Mouse (Mus musculus): ENCODE results near the gene Trim62.

Gene Trim62

DNA sequence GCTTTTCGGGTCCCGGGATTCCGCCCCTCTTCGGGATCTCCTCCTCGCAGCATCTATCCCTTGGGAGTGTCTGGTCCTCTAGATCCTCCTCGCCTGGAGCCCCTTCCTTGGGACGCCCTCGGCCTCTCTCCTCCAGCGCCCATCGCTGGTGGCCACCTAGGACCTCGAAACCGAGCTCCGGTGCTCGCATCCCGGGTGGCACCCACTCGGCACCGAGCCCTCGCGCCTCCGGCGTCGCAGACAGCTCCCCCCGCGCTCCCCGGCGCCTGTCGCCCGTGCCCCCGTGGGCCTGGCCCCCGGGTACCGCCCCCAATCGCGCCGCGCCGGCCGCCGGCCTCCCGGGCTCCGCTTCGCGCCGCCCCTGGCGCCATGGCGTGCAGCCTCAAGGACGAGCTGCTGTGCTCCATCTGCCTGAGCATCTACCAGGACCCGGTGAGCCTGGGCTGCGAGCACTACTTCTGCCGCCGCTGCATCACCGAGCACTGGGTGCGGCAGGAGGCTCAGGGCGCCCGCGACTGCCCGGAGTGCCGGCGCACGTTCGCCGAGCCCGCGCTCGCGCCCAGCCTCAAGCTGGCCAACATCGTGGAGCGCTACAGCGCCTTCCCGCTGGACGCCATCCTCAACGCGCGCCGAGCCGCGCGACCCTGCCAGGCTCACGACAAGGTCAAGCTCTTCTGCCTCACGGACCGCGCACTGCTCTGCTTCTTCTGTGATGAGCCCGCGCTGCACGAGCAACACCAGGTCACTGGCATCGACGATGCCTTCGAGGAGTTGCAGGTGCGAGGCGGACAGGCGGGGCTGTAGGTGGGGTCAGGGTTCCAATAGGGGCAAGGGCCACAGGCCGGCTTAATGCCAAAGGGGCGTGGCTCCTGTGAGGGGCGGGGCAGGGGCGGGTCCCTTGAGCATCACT, 676 bp downstream of the Trim62 start:
- in situ Hi-C loops (cut with MboI; ENCODE audit: unreplicated experiment in 2 of 2), result no loop called here

DNA sequence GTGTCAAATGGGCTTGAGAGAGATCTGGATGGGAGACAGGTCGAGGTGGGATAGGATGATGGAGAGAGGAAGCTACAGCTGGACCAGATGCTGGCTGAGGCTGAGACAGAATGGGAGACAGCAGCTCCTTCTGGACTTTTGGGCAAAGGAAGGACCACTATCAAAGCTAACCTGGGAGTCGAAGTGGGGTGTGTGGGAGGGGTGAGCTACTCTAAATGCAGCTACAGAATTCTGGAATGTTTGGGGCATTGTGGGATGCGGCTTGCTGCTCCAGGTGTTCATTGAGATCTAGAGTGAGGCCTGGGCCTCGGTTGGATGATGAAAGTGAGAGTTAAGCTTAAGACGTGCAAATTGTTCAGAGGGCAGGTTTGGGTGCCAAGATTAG, 1.3 kb downstream of the Trim62 start:
- in situ Hi-C loops (cut with MboI; ENCODE audit: unreplicated experiment in 2 of 2), result no loop called here

DNA sequence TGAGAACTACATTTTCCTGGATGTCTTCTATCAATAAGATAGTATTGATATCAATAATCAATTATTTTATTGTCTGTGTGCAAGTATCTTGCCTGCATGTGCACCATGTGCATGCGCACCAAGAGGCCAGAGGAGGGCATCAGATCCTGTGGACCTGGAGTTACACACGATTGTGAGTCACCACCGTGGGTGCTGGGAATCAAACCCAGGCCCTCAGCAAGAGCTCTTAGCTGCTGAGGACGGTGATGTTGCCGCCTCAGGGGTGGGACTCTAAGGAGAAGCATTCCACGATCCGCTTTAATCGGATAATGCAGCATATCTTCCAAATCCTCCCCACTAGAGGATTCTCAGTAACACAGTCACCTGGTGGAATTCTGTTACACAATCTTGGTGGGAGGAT, 2.2 kb downstream of the Trim62 start:
- in situ Hi-C loops (cut with MboI; ENCODE audit: unreplicated experiment in 2 of 2), result no loop called here

DNA sequence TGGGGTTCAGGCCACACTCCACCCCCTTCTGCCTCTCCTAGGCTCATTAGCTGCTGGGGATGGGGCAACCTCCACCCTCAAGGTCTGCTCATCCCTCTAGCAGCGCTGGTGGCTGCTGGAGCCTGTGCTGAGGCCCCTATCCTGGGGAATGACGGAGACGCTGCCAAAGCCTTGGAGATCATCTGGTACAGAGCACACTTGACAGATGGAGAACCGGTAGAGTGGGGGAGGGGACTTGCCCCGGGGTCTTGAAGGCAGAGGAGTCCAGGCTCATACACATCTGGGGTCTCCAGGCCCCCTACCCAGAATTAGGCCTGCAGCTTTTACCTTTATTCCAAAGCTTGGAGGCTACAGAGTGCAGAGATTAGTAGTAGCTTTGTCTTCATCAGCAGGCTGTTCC, 3.2 kb downstream of the Trim62 start:
- in situ Hi-C loops (cut with MboI; ENCODE audit: unreplicated experiment in 2 of 2), result no loop called here

DNA sequence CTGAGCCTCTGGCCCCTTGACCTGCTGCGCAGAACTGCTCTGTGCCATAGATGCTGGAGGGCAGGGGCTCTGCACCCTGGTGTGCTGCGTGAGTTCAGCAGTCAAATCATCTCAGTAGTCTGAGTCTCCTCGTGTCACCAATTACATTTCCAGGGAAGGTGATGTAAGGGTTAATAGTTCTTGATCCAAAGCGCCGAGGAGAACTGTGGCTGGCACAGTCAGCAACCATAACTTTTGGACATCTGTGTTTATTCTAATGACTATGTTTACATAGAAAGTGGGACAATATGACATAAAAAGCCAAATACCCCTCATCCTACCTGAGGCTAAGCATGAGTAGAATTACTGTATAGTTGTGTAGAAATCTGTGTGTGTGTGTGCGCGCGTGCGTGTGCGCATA, 3.6 kb downstream of the Trim62 start:
- in situ Hi-C loops (cut with MboI; ENCODE audit: unreplicated experiment in 2 of 2), result no loop called here

DNA sequence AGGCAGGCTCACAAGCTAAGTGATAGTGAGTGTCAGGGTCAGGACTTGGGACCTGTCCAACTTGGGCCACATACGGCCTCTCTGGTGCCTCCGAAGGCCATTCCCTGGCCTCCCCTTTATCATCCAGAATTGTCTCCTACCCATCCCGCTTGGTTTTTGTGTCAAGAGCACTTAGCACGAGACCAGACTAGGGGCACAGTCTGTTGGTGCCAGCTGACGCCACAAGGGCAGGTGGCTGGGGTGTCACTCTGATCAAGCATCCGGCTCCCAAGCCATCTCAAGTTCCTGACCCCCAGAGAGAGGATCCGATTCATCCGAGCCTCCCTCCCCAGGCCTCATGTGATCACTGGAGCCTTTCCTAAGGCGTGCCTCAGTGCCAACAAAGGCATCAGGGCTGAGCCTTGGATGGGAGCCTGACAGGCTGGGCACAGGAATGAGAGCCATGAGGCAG, 4.3 kb downstream of the Trim62 start:
- in situ Hi-C loops (cut with MboI; ENCODE audit: unreplicated experiment in 2 of 2), result no loop called here

DNA sequence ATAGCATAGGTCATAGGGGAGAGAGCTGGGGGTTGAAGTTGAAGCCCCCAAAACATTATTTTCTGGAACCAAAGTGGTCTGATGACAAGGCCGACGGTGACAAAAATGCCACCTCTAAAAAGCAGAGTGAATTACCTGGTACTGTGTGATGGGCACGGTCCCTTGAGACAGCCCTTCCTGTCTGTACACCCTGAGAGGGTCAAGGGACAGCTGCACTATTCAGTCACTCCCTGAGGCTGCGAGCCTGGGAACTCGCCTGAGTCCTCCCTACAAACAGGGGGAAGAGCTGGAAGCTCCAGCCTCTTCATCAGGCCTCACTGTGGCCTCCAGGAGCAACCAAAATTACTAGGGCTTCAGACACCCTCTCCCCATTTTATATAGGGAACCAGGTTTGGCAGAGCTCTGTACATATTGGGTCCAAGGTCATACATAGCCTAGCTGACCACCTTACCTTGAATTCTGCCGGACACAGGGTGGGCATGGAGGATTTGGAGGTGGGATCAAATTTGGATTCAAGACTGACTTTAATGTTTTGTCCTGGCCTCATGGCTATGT, 5.1 kb downstream of the Trim62 start:
- in situ Hi-C loops (cut with MboI; ENCODE audit: unreplicated experiment in 2 of 2), result no loop called here

DNA sequence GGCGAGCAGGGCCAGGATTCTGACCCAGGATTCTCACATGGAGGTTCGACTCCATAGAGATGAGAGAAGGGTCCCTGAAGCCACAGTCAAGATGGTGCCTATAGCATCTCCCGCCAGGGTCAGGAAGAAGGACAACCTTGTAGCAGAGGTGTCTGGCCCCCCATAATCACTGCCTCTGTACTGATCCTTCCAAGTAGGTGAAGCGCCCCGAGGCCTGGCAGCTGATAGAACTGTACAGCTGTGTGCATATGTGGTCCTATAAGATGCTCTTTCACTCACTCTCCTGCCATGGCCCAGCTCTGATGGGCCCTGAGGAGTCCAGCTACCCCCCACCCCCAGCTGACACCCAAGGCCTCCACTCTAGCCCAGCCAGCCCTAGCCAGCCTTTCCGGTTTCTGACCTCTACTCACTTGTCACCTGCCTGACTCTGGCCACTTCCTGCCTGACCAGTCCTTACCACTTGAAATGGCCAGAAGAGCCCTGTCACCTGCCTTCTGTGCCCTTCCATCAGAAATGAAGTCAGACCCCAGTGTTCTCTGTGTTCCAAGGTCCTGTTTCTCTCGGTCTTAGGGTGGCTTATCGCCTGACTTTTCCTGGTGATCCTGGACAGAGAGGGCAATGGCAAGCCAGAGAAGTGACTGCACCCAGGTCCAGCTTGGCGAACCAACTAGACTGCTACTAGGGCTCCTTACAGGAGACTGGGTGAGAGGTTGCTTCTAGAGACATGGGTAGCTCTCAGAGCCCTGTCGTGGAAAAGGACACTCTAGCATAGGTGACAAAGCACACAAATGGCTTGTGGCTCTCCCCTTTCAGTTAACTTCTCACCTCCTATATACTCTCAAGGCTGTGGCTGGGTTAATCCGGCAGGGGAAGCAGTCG, 6.6 kb downstream of the Trim62 start:
- in situ Hi-C loops (cut with MboI; ENCODE audit: unreplicated experiment in 2 of 2), result no loop called here

DNA sequence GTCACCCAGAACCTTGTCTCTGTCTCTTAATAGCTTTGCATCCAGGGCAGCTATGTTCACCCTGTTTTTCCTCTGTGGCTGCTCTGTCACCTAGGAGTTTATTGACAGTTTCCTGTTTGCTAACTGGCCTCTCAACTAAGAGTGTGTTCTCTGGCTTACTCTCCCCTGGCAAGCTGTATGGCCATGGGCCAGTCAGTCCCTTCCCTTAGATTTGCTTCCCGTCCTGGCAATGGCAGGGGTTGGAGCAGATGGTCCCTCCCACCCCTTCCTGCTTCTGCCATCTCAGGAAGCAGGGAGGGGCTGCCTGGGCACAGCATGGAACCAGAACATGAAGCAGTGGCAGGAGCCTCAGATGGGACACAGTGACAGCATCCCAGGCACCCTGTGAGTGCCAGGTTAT, 7.8 kb downstream of the Trim62 start:
- in situ Hi-C loops (cut with MboI; ENCODE audit: unreplicated experiment in 2 of 2), result no loop called here

DNA sequence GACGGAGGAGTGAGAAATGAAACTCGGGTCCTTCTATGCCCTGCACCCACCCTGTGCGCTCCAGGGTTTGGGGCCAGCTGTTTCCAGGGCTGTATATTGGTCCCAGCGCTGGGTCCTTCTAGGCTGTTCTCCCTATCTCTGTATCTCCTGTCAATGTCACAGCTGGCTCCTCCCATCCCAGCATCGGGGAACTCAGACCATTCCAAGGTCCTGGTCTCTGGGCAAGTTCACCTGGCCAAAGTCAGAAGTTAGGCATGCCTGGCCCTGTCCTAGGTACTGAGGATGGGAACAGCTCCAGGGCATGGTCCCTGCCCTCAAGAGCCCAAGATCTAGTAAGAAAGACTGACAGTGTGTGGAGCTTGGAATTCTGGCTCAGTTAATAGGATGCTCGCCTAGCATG, 8.4 kb downstream of the Trim62 start:
- in situ Hi-C loops (cut with MboI; ENCODE audit: unreplicated experiment in 2 of 2), result no loop called here

DNA sequence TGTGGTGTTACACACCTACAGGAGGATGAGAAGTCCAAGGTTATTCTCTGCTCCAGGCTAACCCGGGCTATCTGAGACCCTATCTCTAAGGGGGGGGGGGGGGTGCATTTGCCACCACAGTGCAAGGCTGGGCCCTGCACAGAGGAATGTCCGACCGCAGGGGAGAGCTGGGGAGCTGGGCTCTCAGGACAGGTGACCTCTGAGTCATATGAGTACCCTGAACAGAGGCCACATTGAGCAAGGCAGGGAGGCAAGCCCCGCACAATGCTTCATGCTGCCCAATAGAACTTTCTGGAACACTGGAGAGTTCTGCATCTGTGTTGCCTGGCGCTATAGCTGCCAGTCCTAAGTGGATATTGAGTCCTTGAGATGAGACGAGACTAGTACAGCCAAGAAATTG, 8.8 kb downstream of the Trim62 start:
- in situ Hi-C loops (cut with MboI; ENCODE audit: unreplicated experiment in 2 of 2), result no loop called here

DNA sequence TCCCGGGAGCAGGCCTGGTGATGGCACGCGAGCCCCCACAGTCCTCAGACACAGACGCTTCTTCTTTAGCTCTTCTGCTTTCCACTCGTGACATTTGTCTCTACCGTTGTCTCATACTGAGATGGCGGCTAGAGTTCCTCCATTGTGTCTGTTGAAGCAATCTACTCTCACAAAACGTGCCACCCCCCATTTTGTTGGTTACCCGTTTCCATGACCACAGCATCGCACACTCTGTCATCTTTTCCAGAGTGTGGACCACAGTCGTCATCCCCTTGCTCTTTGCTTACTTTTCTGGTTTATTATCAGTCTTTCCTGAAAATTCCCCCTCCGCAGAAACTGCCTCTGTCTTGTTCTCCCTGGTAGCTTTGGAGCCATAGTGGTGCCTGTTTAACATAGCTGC, 10.7 kb downstream of the Trim62 start:
- in situ Hi-C loops (cut with MboI; ENCODE audit: unreplicated experiment in 2 of 2), result no loop called here

DNA sequence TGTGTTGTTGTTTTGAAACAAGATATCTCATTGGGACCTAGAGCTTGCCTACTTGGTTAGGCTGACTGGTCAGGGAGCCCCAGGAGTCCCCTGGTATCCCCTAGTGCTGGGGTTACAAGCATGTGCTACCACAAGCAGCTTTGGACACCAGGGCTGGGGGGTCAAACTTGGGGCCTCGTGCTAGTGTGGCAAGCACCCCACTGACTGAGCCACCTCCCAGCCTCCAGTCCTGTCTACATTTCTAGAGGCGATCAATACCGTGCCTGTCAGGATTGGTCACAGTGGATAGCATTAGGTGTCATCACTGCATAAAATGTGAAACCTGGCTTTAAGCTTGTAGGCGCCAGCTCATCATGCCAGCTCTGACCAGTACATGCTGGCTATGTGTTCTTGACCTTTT, 12.5 kb downstream of the Trim62 start:
- in situ Hi-C loops (cut with MboI; ENCODE audit: unreplicated experiment in 2 of 2), result no loop called here

DNA sequence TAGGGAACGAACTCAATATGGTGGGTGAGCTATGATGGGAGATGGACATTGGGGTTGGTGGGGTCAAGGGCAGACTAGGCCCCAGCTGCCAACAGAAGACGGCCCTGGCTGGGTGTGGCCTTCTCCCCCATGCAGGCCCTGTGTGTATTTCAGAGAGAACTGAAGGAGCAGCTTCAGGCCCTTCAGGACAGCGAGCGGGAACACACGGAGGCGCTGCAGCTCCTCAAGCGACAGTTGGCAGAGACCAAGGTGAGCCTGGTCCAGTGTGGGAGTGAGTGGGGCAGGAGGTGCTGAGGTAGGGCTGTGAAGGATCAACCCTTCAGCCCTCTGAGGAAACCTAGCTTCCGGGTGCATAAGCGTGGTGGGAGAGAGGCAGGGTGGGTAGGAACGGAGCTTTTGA, 13.3 kb downstream of the Trim62 start:
- in situ Hi-C loops (cut with MboI; ENCODE audit: unreplicated experiment in 2 of 2), result no loop called here

DNA sequence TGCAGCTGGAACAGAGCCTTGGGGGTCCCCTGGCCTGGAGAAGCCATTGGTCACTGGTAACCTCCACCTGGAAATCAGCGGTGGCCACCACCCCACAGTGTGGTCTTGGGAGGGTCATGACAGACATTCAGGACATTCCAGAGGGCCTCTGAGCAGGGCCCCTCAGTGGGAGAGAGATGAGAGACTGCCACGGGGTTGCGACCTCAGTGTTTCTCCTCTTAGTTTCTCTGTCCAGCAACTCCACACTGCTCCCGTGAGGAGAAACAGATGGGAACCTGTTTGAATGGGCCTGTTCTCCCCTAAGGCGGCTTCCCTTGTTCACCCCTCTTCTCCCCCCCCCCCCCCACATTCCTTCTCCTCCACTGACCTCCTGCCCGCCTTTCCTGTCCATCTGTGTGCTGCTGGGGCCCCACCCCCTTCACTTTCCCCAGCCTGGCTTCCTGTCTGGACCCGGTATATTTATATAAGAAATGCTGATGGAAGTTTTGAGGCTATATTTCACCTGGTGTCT, 14.6 kb downstream of the Trim62 start:
- in situ Hi-C loops (cut with MboI; ENCODE audit: unreplicated experiment in 2 of 2), result no loop called here

DNA sequence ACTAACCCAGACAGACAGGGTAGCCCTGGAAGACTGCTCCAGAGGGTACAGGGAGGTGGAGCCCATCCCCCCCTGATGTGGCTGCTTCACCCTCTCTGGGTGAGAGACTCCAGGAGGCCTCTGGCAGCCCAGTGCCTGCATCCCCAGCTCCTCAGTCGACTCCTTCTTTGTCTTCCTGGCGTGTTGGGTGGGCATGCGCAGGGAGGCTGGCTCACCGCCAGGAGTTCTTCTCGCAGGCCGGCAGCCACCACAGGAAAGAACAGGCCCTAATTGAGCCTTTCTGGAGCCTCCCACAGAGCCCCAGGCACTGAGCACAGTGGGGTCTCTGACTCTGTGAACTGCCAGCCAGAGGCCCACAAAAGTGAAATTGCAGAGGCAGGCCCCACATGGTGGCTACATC, 16.0 kb downstream of the Trim62 start:
- in situ Hi-C loops (cut with MboI; ENCODE audit: unreplicated experiment in 2 of 2), result no loop called here

DNA sequence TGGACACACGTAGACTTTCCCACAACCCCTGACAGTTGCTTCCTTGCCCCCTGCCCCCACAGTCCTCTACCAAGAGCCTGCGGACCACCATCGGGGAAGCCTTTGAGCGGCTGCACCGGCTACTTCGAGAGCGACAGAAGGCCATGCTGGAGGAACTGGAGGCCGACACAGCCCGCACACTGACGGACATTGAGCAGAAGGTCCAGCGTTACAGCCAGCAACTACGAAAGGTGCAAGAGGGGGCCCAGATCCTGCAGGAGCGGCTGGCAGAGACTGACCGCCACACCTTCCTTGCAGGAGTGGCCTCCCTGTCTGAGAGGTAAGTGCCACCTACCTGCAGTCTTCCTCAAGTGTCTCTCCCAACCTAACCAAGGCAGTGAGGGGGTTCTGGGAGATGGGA, 17.1 kb downstream of the Trim62 start:
- in situ Hi-C loops (cut with MboI; ENCODE audit: unreplicated experiment in 2 of 2), result no loop called here

DNA sequence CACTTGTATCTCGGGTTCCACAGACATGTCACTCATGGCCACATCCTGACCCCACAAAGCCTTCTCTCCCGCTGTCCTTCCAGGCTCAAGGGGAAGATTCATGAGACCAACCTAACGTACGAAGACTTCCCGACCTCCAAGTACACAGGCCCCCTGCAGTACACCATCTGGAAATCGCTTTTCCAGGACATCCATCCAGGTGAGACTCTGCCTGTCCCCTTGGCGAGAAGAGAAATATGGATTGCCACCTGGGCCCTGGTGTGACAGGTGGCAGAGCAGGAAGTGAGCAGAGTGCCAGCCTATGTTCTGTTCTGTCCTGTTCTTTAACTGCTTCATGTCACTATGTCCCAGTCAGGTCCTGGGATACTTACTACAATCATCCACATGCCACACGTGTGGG, 19.0 kb downstream of the Trim62 start:
- in situ Hi-C loops (cut with MboI; ENCODE audit: unreplicated experiment in 2 of 2), result no loop called here

DNA sequence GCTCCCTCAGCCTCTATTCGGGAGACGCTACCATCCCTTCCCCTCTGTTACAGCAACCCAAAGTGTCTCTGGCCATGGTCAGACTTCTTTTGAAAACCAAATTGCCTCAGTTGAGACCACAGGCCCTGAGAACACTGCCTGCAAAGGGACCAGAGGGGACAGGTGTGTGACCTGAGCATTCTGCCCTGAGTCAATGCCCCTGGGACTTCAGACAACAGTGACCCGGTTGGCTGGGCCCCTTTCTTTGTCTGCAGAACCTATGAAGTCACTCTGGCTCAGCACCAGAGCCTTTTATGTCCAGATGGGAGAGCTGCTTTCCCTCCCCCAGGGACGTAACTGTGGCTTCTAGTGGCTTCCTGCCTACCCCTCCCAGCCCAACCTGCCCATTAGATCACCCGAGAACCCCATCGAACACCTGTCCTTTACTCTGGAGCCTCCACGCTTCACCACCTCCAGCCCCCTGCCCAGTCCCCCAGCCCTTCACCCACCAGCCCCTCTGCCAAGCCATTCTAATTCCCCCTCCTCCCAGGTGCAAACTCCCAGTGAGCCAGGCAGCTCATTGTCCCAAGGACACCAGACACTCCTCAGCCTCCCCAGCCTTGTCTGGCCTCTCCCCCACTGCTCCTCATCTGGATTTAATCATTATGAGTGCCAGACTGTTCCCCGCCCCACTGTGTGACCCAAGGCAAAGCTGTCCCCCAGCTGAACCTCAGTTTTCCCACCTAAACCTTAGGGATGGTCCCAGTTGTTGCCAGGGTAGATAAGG, 20.8 kb downstream of the Trim62 start:
- in situ Hi-C loops (cut with MboI; ENCODE audit: unreplicated experiment in 2 of 2), result no loop called here

DNA sequence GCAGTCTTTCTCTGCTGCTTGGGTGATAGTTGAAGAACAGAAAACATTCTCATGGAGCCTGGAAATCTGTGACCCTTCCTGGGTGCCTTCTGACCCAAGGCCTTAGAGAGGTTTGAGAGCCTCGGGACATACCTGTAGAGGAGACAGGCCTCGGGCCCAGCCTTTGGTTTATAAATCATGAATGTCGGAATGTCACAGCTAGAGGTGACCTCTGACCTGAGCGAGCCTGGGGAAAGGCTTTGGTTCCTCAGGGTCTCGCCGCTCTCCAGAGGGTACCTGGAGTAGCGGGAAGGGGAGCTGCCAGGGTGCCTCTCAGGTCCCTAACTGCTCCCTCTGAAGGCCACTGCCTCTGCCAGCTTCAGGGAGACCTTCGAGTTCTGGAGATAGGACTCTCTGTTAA, 21.9 kb downstream of the Trim62 start:
- in situ Hi-C loops (cut with MboI; ENCODE audit: unreplicated experiment in 2 of 2), result no loop called here

DNA sequence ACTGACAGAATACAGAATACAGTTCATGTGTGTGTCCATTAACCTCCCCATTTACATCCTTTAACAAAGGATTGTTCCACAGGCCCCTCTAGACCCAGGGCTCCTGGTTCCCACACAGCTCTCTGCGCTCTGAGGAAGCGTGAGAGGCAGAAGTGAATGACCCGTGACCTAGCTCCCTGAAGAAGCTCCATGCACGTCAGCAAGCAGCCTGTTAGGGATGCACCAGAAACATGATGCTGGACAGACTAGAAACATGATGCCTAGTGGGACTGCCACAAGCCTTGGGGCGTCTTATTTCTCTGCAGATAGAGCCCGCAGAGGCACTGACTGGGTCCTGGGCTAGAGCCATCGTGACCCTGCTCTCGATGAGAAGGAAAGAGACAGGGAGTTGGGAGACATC, 23.4 kb downstream of the Trim62 start:
- in situ Hi-C loops (cut with MboI; ENCODE audit: unreplicated experiment in 2 of 2), result no loop called here

Measured in v-Abl transformed pro-B cells (cell line).